Mouse (Mus musculus) adrenal gland, postnatal 4 days (tissue): ENCODE measurements around the gene Cct7. TPM values are rescaled to one million over a fixed set of nuclear protein-coding genes. Genes with fewer than 3 reads are reported as not detected.
"Not testable (repeated sequence)": the region's sequence is repeated elsewhere in the genome, so short reads cannot be mapped to it uniquely, and the experiment has no call there.

ENCODE experiments used
- DNase-seq, 2 experiments: peaks; one replicate each; pipeline ENCODE4 v3.0.0; 2021 to 2022; ENCODE audit warnings: low spot score in 2 of 2, mixed read lengths in 2 of 2
- long read RNA-seq, 2 experiments: library from polyadenylated mRNA; stranded (forward); transcript quantifications; one replicate each; pipeline ENCODE4 v2.0.0; 2021
- total RNA-seq, 2 experiments: library from RNA; stranded (reverse); gene quantifications; 2 replicates each; pipeline ENCODE4 v1.2.3; 2021

Gene Cct7
- total RNA-seq: 100 to 1,000 TPM; 238 to 245 TPM
- long read RNA-seq, experiment 1, transcript Cct7-201 (12 exons, 2,441 nt): major isoform, 311 of 363 reads
- long read RNA-seq, experiment 1, partial matches to known transcripts: 38 of 363 reads
- long read RNA-seq, experiment 1, other reads (novel, unspliced or antisense): 14 of 363 reads
- long read RNA-seq, experiment 2, transcript Cct7-201 (12 exons, 2,441 nt): major isoform, 511 of 570 reads
- long read RNA-seq, experiment 2, partial matches to known transcripts: 40 of 570 reads
- long read RNA-seq, experiment 2, other reads (novel, unspliced or antisense): 19 of 570 reads

DNA sequence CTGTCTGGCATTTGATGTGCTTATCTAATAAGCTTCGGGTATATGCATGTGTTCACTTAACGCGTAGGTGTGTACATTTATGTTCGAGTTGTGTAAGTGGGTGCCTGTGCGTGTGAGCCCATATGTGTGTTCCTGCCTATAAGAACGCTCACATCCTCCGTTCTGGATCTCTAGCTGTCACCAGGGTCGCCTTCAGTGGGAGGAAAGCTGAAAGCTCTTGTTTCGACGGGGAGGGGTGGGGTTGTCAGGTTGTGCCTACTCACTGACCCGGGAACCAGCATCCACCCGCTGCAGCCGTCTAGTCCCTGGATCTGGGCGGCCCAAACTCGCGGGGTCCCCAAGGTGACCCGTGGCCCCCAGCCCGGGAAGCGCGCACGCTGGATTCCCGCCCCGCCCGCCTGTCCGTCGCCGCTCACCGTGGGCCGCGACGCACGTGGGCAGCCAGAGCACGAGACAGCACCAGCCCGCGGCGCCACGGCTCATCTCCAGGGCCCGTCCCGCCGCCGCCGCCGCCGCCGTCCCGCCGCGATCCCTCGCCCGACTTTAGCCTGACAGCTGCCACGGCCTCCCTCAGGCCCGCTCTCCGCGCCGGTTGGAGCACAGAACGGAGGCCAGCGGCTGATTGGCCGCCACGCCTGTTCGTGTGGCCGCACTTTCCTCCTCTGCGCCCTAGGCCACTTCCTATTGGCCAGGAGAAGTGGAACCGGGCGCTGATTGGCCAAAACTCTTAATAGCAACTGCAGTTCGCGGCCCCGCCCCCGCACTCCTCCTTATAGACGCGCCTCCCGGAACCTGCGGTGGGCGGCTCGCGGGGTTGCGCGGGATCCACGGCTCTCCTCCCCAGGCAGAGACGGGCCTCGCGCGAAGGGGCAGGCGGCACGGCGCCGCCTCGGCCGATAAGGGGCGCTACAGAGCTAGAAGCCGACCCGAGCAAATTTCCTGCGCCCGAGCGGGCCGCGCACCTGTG is at the start of gene Cct7:
Gene Cct7 (plus strand): TSS at position 818 of the 967 bp plus-strand sequence.
- peak; percentile 90 to 93 for DNase-seq

DNA sequence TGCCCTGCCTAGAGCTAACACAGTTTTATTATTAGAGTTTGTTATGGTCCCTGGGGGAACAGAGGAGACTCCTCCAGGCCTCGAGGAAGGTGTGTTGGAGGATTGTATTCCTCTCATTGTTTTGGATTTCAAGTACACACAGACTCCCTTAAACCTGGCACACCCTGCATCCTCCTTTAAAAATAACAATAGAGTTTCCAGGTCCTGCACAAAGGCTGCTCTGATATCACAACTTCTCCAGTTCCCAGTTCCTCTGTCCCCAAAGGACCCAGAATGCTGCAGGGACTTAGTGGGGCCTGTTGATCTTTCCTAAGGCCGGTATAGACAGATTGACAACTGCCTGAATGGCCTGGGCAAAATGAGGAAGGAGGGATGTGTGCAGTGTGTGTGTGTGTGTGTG is 48.7 kb upstream of the Cct7 start:
- no peak for DNase-seq

DNA sequence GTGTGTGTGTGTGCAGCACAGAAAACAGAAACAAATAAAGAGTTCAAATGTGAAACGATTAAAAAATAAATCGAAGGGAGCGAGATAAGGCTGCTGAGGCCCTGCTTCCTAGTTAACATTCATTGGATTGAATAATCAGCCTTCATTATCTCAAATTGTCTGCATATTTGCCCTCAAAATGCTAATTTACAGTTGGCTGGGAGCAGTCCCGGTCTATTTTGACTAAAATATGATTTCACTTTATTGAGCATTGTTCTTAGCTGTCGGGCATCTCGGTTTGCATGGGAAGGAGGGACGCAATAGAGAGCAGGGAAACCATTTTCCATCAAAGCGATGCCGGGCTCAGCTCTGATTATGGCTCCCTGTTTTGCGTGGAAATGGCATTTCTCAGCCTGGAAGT is 48.3 kb upstream of the Cct7 start:
- no peak for DNase-seq

DNA sequence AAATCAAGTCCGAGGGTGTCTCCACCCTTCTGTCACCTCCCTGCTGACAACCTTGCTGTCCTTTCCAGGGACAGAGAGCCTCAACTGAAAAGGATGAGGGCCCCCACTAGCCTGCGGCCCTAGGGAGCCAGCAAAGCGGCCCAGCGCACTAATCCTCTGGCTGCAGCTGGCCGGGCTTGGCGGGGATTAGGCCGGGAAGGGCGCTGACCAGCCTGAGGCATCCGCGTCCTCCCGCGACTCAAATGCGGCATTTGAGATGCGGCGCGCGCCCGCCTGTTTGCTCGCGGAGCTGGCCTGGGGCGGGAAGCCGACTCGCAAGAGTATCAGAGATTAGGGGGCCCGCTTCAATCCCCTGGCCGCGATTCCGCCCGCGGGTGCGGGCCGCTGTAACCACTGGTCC is 42.3 kb upstream of the Cct7 start:
- no peak for DNase-seq

DNA sequence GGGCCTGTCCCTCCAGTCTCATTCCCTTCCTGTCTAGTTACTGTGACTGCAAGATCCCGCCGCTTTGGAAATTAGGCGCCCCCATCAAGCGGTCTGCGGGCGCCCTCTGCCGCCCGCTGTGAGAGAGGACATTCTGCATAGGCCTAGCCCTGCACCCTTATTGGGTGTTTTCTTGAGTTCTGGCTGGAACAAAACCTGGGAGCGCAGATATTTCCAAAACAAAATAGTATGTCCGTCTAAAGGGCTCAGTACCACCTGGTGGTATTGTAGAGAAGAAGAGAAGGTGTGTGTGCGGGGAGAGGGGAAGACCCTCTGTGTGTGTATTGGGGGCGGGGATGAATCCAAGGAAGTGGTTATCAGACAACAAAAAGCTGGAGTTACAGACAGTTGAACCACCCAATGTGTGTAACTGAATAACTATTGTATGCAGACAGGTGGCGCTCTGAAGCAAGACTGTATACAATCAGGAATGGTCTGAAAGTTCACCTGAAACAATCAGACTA is 40.5 kb upstream of the Cct7 start:
- DNase-seq: peak in 1 of 2 experiments; percentile 34

GRCm38 (mm10) chr6:85415829-85416228 is 35.5 kb upstream of the Cct7 start:
- no peak for DNase-seq

GRCm38 (mm10) chr6:85419150-85419549 is 32.2 kb upstream of the Cct7 start:
- DNase-seq: no peak

- DNase-seq: no peak
These were observed 27.4 kb upstream of the Cct7 start, which contains the start of gene Noto for GRCm38 (mm10) chr6:85423836-85424379. Gene Noto (plus strand): TSS chr6:85423886.

GRCm38 (mm10) chr6:85431274-85431841 is 20.0 kb upstream of the Cct7 start:
- no peak for DNase-seq

DNA sequence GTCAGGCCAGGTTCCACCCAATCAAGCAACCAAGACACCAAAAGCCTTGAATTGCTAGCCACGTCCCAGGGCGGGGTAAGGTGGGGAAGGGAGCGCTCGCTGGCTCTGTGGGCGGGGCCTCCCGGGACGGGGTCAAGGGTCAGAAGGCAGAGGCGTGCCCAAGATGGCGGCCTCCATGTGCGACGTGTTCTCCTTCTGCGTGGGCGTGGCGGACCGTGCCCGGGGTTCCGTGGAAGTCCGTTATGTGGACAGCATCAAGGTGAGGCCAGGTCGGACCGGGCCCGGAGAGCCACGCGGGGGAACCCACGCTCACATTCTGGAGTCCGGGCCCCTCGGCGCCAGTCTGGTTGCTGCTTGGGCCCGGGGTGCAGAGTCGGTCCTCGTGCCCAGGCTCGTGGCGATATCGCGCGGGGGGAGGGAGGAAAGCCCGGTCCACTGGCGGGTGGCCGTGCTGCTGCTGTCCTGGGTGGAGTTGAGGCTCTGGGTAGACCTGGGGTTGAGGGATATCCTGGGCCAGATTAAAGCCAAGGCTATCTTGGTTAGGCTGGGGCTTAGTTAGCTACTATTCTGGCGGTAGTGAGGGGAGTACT is 19.4 kb upstream of the Cct7 start, which contains the start of gene Smyd5:
Gene Smyd5 (plus strand): TSS at position 148 of the 590 bp plus-strand sequence.
- peak; percentile 72 to 75 for DNase-seq

DNA sequence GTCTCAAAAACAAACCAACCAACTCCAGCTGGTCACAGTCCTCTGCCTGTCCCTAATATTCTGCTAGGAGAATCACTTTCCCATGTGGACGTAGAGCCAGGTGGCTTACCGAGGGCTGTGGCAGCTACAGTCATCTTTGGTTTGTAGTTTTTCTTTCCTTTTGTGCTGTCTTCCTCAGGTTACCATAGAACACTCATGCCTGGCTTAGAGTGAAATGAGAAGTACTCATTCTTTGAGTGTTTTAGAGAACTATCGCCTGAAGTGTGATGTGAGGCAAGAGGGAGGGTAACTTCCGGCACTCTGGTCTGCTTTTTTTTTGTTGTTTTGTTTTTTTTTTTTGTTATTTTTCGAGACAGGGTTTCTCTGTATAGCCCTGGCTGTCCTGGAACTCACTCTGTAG is 17.4 kb upstream of the Cct7 start:
- DNase-seq: no peak

GRCm38 (mm10) chr6:85436204-85436603 is 15.1 kb upstream of the Cct7 start:
- DNase-seq: no peak

GRCm38 (mm10) chr6:85436631-85437030 is 14.7 kb upstream of the Cct7 start:
- DNase-seq: no peak

- no peak for DNase-seq
These were observed 10.2 kb upstream of the Cct7 start for GRCm38 (mm10) chr6:85441142-85441541.

GRCm38 (mm10) chr6:85443488-85444233 is 7.7 kb upstream of the Cct7 start:
- DNase-seq: no peak

- DNase-seq: no peak
These were observed 6.9 kb upstream of the Cct7 start for GRCm38 (mm10) chr6:85444266-85444965.

GRCm38 (mm10) chr6:85445286-85445685 is 6.0 kb upstream of the Cct7 start:
- no peak for DNase-seq

GRCm38 (mm10) chr6:85447351-85447750 is 4.0 kb upstream of the Cct7 start:
- DNase-seq: no peak

DNA sequence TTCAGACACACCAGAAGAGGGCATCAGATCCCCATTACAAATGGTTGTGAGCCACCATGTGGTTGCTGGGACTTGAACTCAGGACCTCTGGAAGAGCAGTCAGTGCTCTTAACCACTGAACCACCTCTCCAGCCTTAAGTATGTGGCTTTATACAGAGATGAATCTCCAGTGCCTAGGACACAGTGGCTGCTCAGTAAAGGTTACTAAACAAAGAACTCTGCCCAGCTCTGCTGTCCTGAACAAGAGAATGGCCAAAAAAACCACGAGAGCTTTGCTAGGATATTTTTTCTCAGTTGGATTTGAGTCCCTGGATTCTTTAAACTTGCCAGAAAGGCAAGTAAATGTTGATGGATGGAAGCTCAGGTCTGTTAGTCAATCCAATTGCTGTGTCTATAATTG is 1.2 kb upstream of the Cct7 start:
- not testable (repeated sequence) for DNase-seq
